Mouse (Mus musculus) E14TG2a.4 (cell line): ENCODE data around the gene Limd2.

Source experiments
- CTCF ChIP-seq: conservative IDR thresholded peaks from 2 replicates; pipeline ENCODE4 v1.5.1; 2014; ENCODE audit warnings: low read length
- POU5F1 ChIP-seq: IDR thresholded peaks from 2 replicates; pipeline ENCODE4 v1.6.1; 2014; ENCODE audit warnings: low read length, borderline replicate concordance

DNA sequence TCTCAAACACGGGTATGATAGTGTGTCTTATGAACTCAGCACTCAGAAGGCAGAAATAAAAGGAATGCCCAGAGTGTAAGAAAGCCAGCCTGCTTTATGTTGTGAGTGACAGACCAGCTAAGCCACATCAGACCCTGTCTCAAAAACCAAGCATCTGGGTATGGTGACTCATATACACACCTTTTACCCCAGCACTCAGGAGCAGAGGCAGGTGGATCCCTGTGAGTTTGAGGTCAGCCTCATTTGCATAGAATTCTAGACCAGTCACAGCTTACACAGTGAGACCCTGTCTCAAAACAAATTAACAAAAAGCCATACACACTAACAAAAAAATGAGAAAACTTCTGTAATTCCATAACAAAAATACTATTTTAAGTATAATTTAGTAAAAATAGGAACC, 34.8 kb downstream of the Limd2 start:
- no peak for TF ChIP-seq CTCF
- no peak for TF ChIP-seq POU5F1
